Mouse (Mus musculus) bone marrow, adult 2 months (tissue): ENCODE measurements around the gene Actl6a.

Experiments used
- CTCF ChIP-seq: fragments of 200-500 bp; IDR thresholded peaks from 2 replicates; pipeline ENCODE4 v1.5.1; 2011; ENCODE audit warnings: low read length, control low read depth; ENCODE audit not compliant: control insufficient read depth, insufficient read depth
- POLR2A ChIP-seq: fragments of 200-500 bp; IDR thresholded peaks from 2 replicates; pipeline ENCODE4 v1.6.1; 2011; ENCODE audit warnings: low read depth, mild to moderate bottlenecking, control low read depth, low read length, borderline replicate concordance; ENCODE audit not compliant: control insufficient read depth

- TF ChIP-seq POLR2A (no peak), CTCF (no peak)
These were observed 47.3 kb upstream of the Actl6a start for GRCm38 (mm10) chr3:32658821-32659220.
